Mouse (Mus musculus) heart, adult 2 months (tissue): ENCODE results near the gene B3gnt2.

ENCODE experiments used
- CTCF ChIP-seq: fragments of 200-600 bp; IDR thresholded peaks from 2 replicates; pipeline ENCODE4 v1.8.1; 2022; ENCODE audit warnings: antibody characterized with exemption, mild to moderate bottlenecking, moderate library complexity
- EP300 ChIP-seq: fragments of 200-500 bp; IDR thresholded peaks from 2 replicates; pipeline ENCODE4 v1.6.1; 2011; ENCODE audit warnings: low read depth, low read length, control low read depth; ENCODE audit not compliant: insufficient read depth
- POLR2A ChIP-seq: fragments of 200-500 bp; IDR thresholded peaks from 2 replicates; pipeline ENCODE4 v1.6.1; 2011; ENCODE audit warnings: mild to moderate bottlenecking, low read depth, low read length, control low read depth; ENCODE audit not compliant: insufficient read depth

GRCm38 (mm10) chr11:22889224-22889623 lies 28.5 kb upstream of the B3gnt2 start:
- TF ChIP-seq CTCF (no peak), POLR2A (no peak), EP300 (no peak)
